Mouse (Mus musculus): ENCODE measurements at regions not wholly inside any gene's neighbourhood (a gene's known extent, or its start where the extent isn't known, plus 50 kb on each side); places are given as distances from the start of the nearest gene placed in this dataset.

- no peak for TF ChIP-seq CTCF (conservative IDR thresholded peaks at IDR 0.05; ENCODE audit: low read length)
- TF ChIP-seq NANOG (IDR thresholded peaks at IDR 0.05; ENCODE audit: borderline replicate concordance, low read length) = no peak
Observed at GRCm38 (mm10) chr5:43344441-43344840, 111.5 kb downstream of the Cpeb2 start.
